Mouse (Mus musculus): ENCODE measurements at regions not wholly inside any gene's neighbourhood (a gene's known extent, or its start where the extent isn't known, plus 50 kb on each side); places are given as distances from the start of the nearest gene placed in this dataset.

- TF ChIP-seq CTCF (IDR thresholded peaks at IDR 0.05; ENCODE audit: borderline replicate concordance, insufficient read depth, low read depth, low read length) (no peak), POLR2A (IDR thresholded peaks at IDR 0.05; ENCODE audit: borderline replicate concordance, insufficient read depth, low read length) (no peak)
Measured at GRCm38 (mm10) chr12:95589011-95589410, 103.0 kb upstream of the Flrt2 start.
